Mouse (Mus musculus) CH12.LX (cell line): ENCODE data around the gene Snrpe. TPM values are rescaled to one million over a fixed set of nuclear protein-coding genes. Genes with fewer than 3 reads are reported as not detected.

ENCODE experiments used
- DNase-seq: peaks from one replicate; pipeline ENCODE4 v3.0.0-alpha.2; 2013; ENCODE audit errors: extremely low read depth
- H3K27ac ChIP-seq: 2 replicates; pipeline ENCODE4 v1.5.1; 2012; ENCODE audit warnings: low read depth, mild to moderate bottlenecking, control low read depth, moderate library complexity; ENCODE audit not compliant: insufficient read depth
- H3K27me3 ChIP-seq: replicated peaks from 2 replicates; pipeline ENCODE3; 2012; ENCODE audit warnings: inconsistent platforms
- H3K36me3 ChIP-seq, 2 experiments: replicated peaks in 1 of 2; 2 replicates each; pipeline versions ENCODE3 to v1.6.1; 2012; ENCODE audit warnings: inconsistent platforms in 1 of 2, low read length in 1 of 2, mild to moderate bottlenecking in 1 of 2, mixed read lengths in 1 of 2, moderate library complexity in 1 of 2; ENCODE audit not compliant: control insufficient read depth in 1 of 2, insufficient read depth in 1 of 2
- H3K4me1 ChIP-seq, 2 experiments: 2 replicates each; pipeline ENCODE4 v1.6.1; 2012; ENCODE audit warnings: inconsistent platforms in 1 of 2, moderate library complexity in 1 of 2; ENCODE audit not compliant: insufficient read depth in 2 of 2, control insufficient read depth in 1 of 2
- H3K4me2 ChIP-seq: 2 replicates; pipeline ENCODE4 v1.6.1; 2012; ENCODE audit warnings: low read depth, mild to moderate bottlenecking, control low read depth; ENCODE audit not compliant: poor library complexity, insufficient read depth, severe bottlenecking
- H3K4me3 ChIP-seq, 3 experiments: fragments of 150-350 bp in 1 of 3; sonication (generic) in 1 of 3; replicated peaks in 1 of 3; 2 replicates each; pipeline versions ENCODE3 to v1.5.1; 2011 to 2012; ENCODE audit warnings: low read depth in 2 of 3, low read length in 2 of 3, mild to moderate bottlenecking in 2 of 3, moderate library complexity in 2 of 3, control low read depth in 1 of 3, improper control_type of control experiment in 1 of 3, inconsistent platforms in 1 of 3, mixed read lengths in 1 of 3; ENCODE audit not compliant: poor library complexity in 1 of 3
- H3K79me2 ChIP-seq: replicated peaks from 2 replicates; pipeline ENCODE4 v1.6.1; 2012; ENCODE audit warnings: mild to moderate bottlenecking, moderate library complexity; ENCODE audit not compliant: control insufficient read depth, poor library complexity, insufficient read depth, severe bottlenecking; ENCODE audit errors: extremely low read depth
- H3K9ac ChIP-seq: 2 replicates; pipeline ENCODE4 v1.6.1; 2012; ENCODE audit warnings: low read depth, mild to moderate bottlenecking, control low read depth, moderate library complexity; ENCODE audit not compliant: insufficient read depth
- H3K9me3 ChIP-seq: replicated peaks from 2 replicates; pipeline ENCODE3; 2012; ENCODE audit warnings: low read length, inconsistent platforms, mixed read lengths
- BHLHE40 ChIP-seq: IDR thresholded peaks from 2 replicates; pipeline ENCODE4 v1.6.1; 2011; ENCODE audit warnings: mild to moderate bottlenecking, low read depth, low read length, improper control_type of control experiment
- CTCF ChIP-seq, 2 experiments: IDR thresholded peaks in 1 of 2; conservative IDR thresholded peaks in 1 of 2; 2 replicates each; pipeline ENCODE4 v1.5.1; 2011 to 2012; ENCODE audit warnings: low read depth in 2 of 2, low read length in 2 of 2, improper control_type of control experiment in 1 of 2, inconsistent platforms in 1 of 2, mild to moderate bottlenecking in 1 of 2, moderate library complexity in 1 of 2
- ETS1 ChIP-seq: conservative IDR thresholded peaks from 2 replicates; pipeline ENCODE4 v1.6.1; 2012; ENCODE audit warnings: low read depth, mild to moderate bottlenecking, inconsistent platforms, low read length, improper control_type of control experiment, moderate library complexity
- JUN ChIP-seq: IDR thresholded peaks from 2 replicates; pipeline ENCODE4 v1.6.1; 2011; ENCODE audit warnings: low read depth, mild to moderate bottlenecking, low read length, improper control_type of control experiment, moderate library complexity; ENCODE audit not compliant: insufficient read depth
- RCOR1 ChIP-seq: conservative IDR thresholded peaks from 2 replicates; pipeline ENCODE4 v1.6.1; 2012; ENCODE audit warnings: low read depth, mild to moderate bottlenecking, inconsistent platforms, low read length, improper control_type of control experiment
- TCF12 ChIP-seq: IDR thresholded peaks from 2 replicates; pipeline ENCODE4 v1.6.1; 2014; ENCODE audit warnings: low read depth, mild to moderate bottlenecking, inconsistent platforms, low read length, improper control_type of control experiment
- ZMIZ1 ChIP-seq: IDR thresholded peaks from 2 replicates; pipeline ENCODE4 v1.6.1; 2012; ENCODE audit warnings: low read depth, mild to moderate bottlenecking, inconsistent platforms, low read length, improper control_type of control experiment
- ZNF384 ChIP-seq: IDR thresholded peaks from 2 replicates; pipeline ENCODE4 v1.6.1; 2012; ENCODE audit warnings: low read depth, low read length, improper control_type of control experiment, inconsistent platforms
- dilution Hi-C: fragments of 300-500 bp; cut with MboI; formaldehyde crosslinking; loops from 2 replicates; pipeline ENCODE4 v1.14.3; 2020; ENCODE audit warnings: low sequenced_read_pairs; ENCODE audit not compliant: extremely low pct_unique_long_range_greater_than_20kb, extremely low pct_ligation_motif_present
- in situ Hi-C: fragments of 300-500 bp; cut with MboI; formaldehyde crosslinking; loops from 3 replicates; pipeline ENCODE4 v1.14.3; 2019; ENCODE audit warnings: low sequenced_read_pairs, low pct_ligation_motif_present, low pct_unique_long_range_greater_than_20kb, mixed read lengths
- polyA plus RNA-seq: library from polyadenylated mRNA; unstranded; fragments of >175 nt; gene quantifications from 2 replicates; pipeline ENCODE4 v1.2.1, GENCODE M21; 2012; ENCODE audit warnings: low read depth; ENCODE audit not compliant: insufficient read length
- total RNA-seq, 2 experiments: library from RNA; depleted of rRNA; stranded (reverse); fragments of 300-350 nt in 1 of 2; fragments of >200 nt in 1 of 2; gene quantifications; 2 replicates each; pipeline ENCODE4 v1.2.3; 2012 to 2014

Gene Snrpe
- total and polyA plus RNA-seq, 3 experiments, result 405 to 877 (median 417) TPM

DNA sequence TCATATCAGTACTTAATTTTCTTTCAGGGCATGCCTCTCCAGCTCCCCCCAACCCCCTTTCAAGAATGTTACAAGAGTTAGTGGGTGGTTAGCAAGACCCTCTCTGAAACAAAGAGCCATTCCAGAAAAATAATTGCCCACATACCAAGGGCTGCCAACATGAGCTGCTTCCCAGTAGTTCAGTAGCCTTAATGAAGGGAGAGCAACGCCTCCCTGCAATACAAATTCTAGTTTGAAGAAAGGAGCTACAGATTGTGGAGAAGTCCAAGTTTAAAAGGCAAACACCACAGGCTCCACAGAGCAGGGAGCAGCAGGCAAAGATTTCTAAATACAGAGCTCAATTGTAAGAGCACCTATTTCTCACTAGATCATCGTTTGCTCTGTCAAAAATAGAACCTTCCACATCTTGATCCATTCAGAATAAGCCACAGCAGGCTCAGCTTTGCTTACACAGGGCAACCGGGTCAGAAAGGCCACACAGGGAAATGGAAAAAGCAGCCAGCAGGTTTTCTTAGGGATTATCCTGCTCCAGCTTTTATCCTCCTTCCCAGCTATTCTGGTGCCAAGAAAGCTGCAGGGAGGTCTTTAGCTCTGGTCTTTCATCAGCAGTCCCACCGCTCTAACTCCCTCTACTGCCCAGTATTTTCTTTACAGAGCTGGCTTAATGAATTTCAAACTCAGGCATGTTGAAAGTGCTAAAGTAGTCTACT is 13.6 kb downstream of the Snrpe start:
- dilution Hi-C loops, result no loop called here
- H3K4me1 ChIP-seq, result no peaks in the 10 kb centered on the region
- in situ Hi-C loops, result no loop called here

DNA sequence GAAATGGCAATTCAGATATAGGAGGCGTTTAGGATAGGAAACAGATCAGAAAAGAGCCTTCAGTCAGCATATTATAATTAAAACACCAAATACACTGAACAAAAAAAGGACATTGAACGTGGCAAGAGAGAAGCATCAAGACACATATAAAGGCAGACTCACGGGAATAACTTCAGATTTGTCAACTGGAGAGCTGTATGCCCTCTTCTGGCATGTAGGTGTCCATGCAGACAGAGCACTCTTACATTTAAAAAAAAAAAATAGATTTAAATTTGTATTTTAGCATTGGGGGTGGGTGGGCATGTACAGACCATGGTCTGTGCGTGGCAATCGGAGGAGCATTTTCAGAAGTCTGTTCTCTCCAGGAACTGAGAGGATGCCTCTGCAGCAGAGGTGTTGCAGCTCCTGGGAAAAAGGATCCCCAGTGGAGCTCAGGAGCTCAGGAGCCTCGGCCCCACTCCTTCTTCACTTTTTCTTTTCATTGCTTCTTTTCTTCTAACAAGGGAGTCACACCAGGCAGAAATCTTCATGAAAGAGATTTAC is 24.0 kb downstream of the Snrpe start:
- TF ChIP-seq ZMIZ1 (no peak), CTCF (conservative IDR thresholded peaks at IDR 0.05 in 1 of 2, IDR thresholded peaks at IDR 0.05 in 1 of 2; ENCODE audit: low read depth in 2 of 2, low read length in 2 of 2) (peak in 1 of 2 experiments; percentile 11; a peak in 1 of 4 replicates)
- H3K27ac ChIP-seq, result no peak overlapping the region
- no peaks in the 10 kb centered on the region for H3K36me3 ChIP-seq
- peaks cover 9% of the 10 kb centered on the region for H3K9me3 ChIP-seq
- no peaks in the 10 kb centered on the region for H3K79me2 ChIP-seq
- no peak overlapping the region for H3K9ac ChIP-seq
- no peak overlapping the region for H3K4me3 ChIP-seq
- H3K27me3 ChIP-seq, result peaks cover 80% of the 10 kb centered on the region
- DNase-seq, result no peak
- H3K4me1 ChIP-seq, result no peaks in the 10 kb centered on the region
- dilution Hi-C loops, result no loop called here
- H3K4me2 ChIP-seq, result no peak overlapping the region
- in situ Hi-C loops, result no loop called here

More for the DNA sequence above, 13.6 kb downstream of the Snrpe start:
- Histone ChIP-seq H3K4me3 (no peak overlapping the region), H3K27me3 (peaks cover 10% of the 10 kb centered on the region), H3K27ac (no peak overlapping the region), H3K4me2 (no peak overlapping the region), H3K9ac (no peak overlapping the region), H3K36me3 (peaks cover 3 to 29% of the 10 kb centered on the region in 2 experiments), H3K9me3 (no peaks in the 10 kb centered on the region), H3K79me2 (no peaks in the 10 kb centered on the region)
- no peak for DNase-seq
- TF ChIP-seq BHLHE40 (no peak), CTCF (conservative IDR thresholded peaks at IDR 0.05 in 1 of 2, IDR thresholded peaks at IDR 0.05 in 1 of 2; ENCODE audit: low read depth in 2 of 2, low read length in 2 of 2) (peak in 1 of 2 experiments; percentile 10; a peak in 1 of 4 replicates)

DNA sequence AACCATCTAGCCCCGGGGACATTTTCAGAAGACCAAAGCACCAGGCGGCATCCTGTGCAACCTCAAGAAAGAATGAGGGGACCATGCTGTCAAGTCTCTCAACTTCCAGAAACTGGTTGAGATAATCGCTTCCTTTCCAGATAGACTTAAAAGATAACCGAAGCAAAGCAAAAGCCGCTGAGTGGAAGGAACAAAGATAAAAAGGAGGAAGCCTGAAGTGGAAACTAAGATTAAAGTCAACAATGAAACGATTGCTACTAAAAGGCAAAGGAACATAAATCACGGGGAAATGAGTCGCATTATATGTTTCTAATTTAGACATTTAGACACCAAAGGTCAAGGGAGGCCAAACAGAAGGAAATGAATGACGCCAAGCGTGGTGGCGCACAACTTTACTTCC is 38.8 kb downstream of the Snrpe start:
- TF ChIP-seq TCF12 (no peak), RCOR1 (no peak), ETS1 (no peak), ZNF384 (no peak), JUN (no peak)
- TF ChIP-seq, all 38 proteins: peak for 0
- Histone ChIP-seq H3K4me1 (no peaks in the 10 kb centered on the region), H3K4me3 (no peak overlapping the region), H3K79me2 (no peaks in the 10 kb centered on the region), H3K9ac (no peak overlapping the region), H3K27ac (no peak overlapping the region), H3K4me2 (no peak overlapping the region), H3K9me3 (peaks cover 10% of the 10 kb centered on the region), H3K27me3 (peaks cover 32% of the 10 kb centered on the region), H3K36me3 (no peaks in the 10 kb centered on the region)
- in situ Hi-C loops, result no loop called here
- dilution Hi-C loops, result no loop called here
- DNase-seq, result no peak

Other genes with a start within 250 kb of the Snrpe start
- 0.17 and 0.30 TPM in 2 replicates for gene Etnk2, start 246.7 kb downstream of the Snrpe start, total RNA-seq (2012; rRNA removed)
- not detected in 2 replicates for gene Etnk2, start 246.7 kb downstream of the Snrpe start, total RNA-seq (2014; rRNA removed)
- not detected in 2 replicates for gene Etnk2, start 246.7 kb downstream of the Snrpe start, polyA plus RNA-seq
- 0.34 and 0.84 TPM in 2 replicates for gene Sox13, start 185.9 kb downstream of the Snrpe start, total RNA-seq (2012; rRNA removed)
- 0.81 and 0.90 TPM in 2 replicates for gene Sox13, start 185.9 kb downstream of the Snrpe start, total RNA-seq (2014; rRNA removed)
- 1.4 and 1.5 TPM in 2 replicates for gene Sox13, start 185.9 kb downstream of the Snrpe start, polyA plus RNA-seq
- gene Zbed6, start 50.6 kb upstream of the Snrpe start, total RNA-seq (2012; rRNA removed), result 4.4 and 5.3 TPM in 2 replicates
- gene Zbed6, start 50.6 kb upstream of the Snrpe start, total RNA-seq (2014; rRNA removed), result 1.6 and 1.7 TPM in 2 replicates
- 2.9 and 3.7 TPM in 2 replicates for gene Zbed6, start 50.6 kb upstream of the Snrpe start, polyA plus RNA-seq
- 4.0 and 4.7 TPM in 2 replicates for gene Gm38394, start 51.0 kb upstream of the Snrpe start, total RNA-seq (2012; rRNA removed)
- 2.7 and 2.8 TPM in 2 replicates for gene Gm38394, start 51.0 kb upstream of the Snrpe start, total RNA-seq (2014; rRNA removed)
- 6.3 and 8.2 TPM in 2 replicates for gene Gm38394, start 51.0 kb upstream of the Snrpe start, polyA plus RNA-seq
- 14.9 and 17.9 TPM in 2 replicates for gene Lax1, start 79.8 kb upstream of the Snrpe start, total RNA-seq (2012; rRNA removed)
- 14.2 and 16.1 TPM in 2 replicates for gene Lax1, start 79.8 kb upstream of the Snrpe start, total RNA-seq (2014; rRNA removed)
- gene Lax1, start 79.8 kb upstream of the Snrpe start, polyA plus RNA-seq, result 15.0 and 15.6 TPM in 2 replicates
- 15.9 and 17.5 TPM in 2 replicates for gene Atp2b4, start 190.8 kb upstream of the Snrpe start, total RNA-seq (2012; rRNA removed)
- gene Atp2b4, start 190.8 kb upstream of the Snrpe start, total RNA-seq (2014; rRNA removed), result 5.8 and 6.9 TPM in 2 replicates
- gene Atp2b4, start 190.8 kb upstream of the Snrpe start, polyA plus RNA-seq, result 16.2 and 18.4 TPM in 2 replicates